Mouse (Mus musculus): ENCODE measurements around the gene Acsl4. TPM values are rescaled to one million over a fixed set of nuclear protein-coding genes. Genes with fewer than 3 reads are reported as not detected.

Gene Acsl4
- 40.8 TPM for polyA plus RNA-seq (2017; shearing (Covaris generic))

GRCm38 (mm10) chrX:142390247-142390908 is at the start of gene Acsl4:
TSS of gene Acsl4 (minus strand) at chrX:142390535.

DNA sequence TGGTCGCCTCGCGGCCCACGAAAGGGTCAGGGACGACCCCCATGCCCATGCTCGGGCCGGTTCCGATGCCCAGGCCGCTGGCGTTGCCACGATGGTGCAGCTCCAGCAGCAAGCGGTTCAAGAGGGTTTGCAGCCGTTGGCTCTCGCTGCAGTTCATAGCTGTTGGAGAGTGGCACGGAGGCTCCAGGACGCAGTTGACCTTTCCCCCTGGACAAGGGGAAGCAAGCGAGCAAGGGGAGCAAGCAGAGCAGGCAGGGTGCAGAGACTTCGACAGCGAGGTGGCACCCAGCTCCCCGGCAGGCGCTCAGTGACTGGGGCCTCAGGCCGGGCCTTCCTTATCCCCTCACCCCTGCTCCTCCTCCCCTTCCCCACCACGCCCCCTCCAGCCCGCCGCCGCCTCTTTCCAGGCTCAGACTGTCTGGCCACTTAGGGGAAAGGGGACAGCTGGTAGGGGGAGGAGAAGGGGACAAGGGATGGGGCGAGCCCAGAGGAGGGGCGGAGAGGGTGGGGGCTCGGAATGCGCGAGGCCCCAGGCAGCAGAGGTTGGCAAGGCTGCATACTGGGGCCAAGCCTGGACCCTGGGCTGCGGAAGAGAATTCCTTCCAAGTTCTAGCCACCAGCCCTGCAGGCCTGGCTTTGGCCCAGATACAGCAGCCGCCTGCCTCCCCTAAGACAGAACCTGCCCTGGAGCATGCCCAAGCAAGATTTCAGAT is 84.3 kb downstream of the Acsl4 start, which contains the start of gene Kcne1l:
Gene Kcne1l, minus strand, starts transcription at position 426 of the 713 bp plus-strand sequence.

Other genes starting within 250 kb of the Acsl4 start
- gene Gucy2f, start 193.6 kb downstream of the Acsl4 start, polyA plus RNA-seq (2017; shearing (Covaris generic)): not detected
- gene Nxt2, start 163.8 kb downstream of the Acsl4 start, polyA plus RNA-seq (2017; shearing (Covaris generic)): 5.9 TPM
- not detected for gene Kcne1l, start 84.2 kb downstream of the Acsl4 start, polyA plus RNA-seq (2017; shearing (Covaris generic))

Data from activated CD4-positive, CD25-positive, alpha-beta regulatory T cell, adult 9 weeks (primary cell).